Mouse (Mus musculus): Measurements from ENCODE around the gene Spaca4.

Gene Spaca4

GRCm38 (mm10) chr7:45712022-45712757, 13.4 kb downstream of the Spaca4 start:
- DNase-seq (ENCODE audit: low spot score), result no peak

GRCm38 (mm10) chr7:45711316-45712021, 14.1 kb downstream of the Spaca4 start:
- DNase-seq (ENCODE audit: low spot score), result no peak

- no peak for DNase-seq (ENCODE audit: low spot score)
Measured at GRCm38 (mm10) chr7:45710477-45711191, 15.0 kb downstream of the Spaca4 start.

DNA sequence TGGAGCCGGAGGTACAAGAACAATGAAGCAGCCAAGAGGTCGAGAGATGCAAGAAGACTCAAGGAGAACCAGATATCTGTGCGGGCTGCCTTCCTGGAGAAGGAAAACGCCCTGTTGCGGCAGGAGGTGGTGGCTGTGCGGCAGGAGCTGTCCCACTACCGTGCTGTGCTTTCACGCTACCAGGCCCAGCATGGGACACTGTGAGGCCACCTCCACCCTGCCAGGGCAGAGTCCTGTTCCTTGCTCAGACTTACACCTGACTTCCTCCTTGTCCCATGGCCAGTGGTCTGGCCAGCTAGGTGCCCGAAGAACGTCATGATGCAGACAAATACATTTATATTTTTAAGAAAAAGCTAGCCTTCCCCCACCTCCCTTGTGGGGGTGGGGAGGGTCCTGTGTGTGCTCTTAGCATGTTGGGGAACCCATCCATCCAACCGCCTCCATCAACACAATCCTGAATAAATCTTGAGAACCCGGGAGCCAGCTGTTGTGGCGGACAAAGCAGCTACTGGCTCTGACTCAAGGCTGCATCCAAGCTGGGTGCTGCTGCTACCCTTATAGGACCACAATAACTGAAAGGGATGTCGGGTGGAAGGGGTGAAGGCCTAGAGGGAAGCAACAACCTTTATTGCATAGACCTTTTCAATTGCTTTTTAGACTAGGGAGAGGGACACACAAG, 15.8 kb downstream of the Spaca4 start:
- DNase-seq (ENCODE audit: low spot score), result no peak

DNA sequence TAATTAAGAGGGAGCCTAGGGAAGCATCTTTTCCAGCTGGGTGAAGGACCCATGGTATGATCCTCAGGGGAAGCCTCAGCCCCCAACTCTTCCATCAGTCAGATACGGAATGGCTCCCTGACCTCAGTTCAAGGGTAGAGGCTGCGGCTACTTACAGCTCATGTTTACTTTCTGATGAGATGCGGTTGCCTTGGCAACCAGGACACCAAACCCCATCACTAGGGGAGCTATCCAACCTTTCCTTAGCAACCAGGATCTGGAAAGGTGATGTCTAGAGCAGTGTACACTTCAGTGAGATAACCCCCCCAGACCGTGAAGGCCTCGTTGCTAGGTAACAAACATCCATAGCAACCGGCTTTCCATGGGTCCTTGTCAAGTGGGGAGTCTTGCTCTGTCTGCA, 16.6 kb downstream of the Spaca4 start:
- DNase-seq (ENCODE audit: low spot score), result no peak

DNA sequence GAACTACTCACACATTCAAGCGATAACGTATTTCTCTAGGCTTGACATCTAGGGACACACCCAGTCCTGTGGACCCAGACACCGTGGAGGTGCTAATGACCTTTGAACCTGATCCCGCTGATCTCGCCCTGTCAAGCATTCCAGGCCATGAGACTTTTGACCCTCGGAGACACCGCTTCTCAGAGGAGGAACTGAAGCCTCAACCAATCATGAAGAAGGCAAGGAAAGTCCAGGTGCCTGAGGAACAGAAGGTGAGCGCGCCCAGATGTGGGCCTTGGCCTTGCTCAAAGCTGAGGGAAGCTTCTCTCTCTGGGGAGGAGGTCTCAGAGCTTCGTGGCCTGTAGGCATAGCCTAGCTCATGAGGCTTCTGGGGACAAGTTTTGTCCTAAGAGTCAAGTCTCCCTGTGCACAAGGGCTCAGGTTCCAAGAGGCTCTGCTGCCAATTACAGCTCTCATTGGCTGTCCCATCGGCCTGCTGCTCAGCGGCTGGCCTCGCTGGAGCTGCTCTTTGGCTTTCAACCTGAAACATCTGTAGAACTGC, 17.3 kb downstream of the Spaca4 start:
- DNase-seq (ENCODE audit: low spot score), result no peak

DNA sequence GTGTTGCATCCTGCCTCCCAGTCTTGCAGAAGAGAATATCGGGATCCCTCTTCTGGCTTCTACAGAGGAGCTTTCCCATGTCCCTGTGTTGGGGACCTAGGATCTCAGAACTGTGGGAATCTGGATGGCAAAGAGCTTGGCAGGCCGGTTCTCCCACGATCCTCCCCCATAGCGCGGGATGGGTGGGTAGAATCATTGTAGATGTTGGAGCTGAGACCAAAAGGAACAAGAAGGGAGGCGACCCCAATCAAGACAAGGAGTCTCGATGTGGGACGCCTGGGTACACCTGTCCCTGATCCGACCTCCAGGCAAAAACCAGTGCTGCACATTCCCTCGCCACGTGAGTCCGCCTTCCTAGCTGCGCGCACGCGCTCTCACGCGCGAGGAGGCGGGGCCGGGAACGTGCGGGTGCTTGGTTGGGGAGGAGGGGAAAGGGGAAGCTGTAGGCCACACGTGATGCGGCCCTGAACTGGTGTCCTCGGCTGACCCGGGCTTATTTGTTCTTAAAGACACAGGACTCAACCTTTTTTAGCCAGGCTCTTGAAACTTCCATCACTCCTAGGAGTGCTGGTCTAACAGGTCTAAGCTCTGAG, 18.1 kb downstream of the Spaca4 start:
- peak; percentile 92 for DNase-seq (ENCODE audit: low spot score)

- peak; percentile 81 for DNase-seq (ENCODE audit: low spot score)
Measured at GRCm38 (mm10) chr7:45706721-45707241, 18.8 kb downstream of the Spaca4 start.

DNA sequence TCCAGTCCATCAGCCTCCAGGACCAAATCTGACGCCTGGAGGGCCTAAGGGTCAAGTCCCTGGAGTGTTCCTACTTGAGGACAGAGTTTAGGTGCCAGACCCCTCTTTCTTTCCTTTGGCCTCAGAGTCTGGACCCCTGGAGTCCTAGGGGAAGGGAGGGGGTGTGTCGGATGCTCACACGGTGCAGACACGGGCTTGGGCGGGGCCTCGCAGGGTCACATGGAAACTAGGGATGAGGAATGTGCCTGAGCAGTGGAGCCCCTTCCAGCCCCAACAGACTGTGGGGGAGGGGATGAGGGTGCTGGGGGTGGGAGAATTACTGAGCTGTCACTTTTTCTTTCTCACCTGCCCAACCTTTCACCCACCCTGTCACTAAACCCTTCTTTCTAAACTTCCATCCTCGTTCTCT, 19.7 kb downstream of the Spaca4 start:
- DNase-seq (ENCODE audit: low spot score), result no peak

DNA sequence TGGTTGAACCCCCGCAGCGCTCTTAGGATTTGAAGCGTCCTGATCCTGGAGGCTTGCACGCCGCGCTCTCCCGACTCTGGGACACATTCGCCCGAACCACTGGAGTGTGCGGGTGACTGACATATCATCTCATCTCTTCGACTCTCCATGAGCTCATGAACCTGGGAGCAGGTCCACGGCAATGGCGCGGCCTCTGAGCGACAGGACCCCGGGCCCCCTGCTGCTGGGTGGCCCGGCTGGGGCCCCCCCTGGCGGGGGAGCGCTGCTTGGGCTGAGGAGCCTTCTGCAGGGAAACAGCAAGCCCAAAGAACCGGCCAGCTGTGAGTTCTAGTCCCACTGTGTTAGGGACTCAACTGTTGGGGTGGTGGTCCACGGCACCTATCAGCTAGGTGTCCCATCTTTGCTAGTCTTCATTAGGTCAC, 20.2 kb downstream of the Spaca4 start:
- DNase-seq (ENCODE audit: low spot score), result no peak

DNA sequence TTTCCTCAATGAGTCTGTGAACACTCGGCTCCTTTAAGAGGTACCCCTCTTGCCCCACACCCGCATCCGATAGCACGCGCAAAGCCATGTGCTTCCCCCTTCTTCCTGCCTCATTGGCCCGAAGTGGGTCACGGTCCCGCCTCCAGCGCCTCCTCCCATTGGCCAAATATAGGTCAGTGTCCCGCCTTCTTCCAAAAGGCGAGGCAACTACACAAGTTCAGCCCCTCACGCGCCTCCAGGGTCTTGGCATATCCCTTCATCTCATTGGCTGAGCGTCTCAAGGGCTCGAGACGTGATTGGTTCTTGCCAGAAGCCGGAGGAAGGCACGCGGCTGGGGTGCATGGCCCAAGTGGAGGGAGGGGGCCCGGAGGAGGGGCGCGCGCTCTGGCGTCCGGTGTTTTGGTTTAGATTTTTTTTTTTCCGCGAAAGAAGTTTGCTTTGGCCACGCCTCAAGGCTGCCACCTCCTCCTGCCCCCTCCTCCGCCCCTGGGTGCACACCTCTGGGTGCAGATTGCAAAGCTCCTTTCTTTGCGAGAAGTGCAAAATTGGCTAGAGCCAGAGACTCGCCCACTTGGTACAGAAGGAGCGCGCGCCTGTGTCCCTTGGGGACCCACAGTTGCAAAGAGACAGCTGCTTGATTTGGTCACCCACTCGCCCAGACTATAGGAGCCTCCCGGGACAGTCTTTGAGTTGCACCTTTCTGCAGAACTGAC, 20.7 kb downstream of the Spaca4 start, which contains the start of gene Dbp:
Dbp (plus strand) TSS at position 359 of the 713 bp plus-strand sequence.
- peak; percentile 90 for DNase-seq (ENCODE audit: low spot score)

GRCm38 (mm10) chr7:45704046-45704559, 21.5 kb downstream of the Spaca4 start:
- no peak for DNase-seq (ENCODE audit: low spot score)

GRCm38 (mm10) chr7:45703521-45704033, 22.0 kb downstream of the Spaca4 start:
- no peak for DNase-seq (ENCODE audit: low spot score)

DNA sequence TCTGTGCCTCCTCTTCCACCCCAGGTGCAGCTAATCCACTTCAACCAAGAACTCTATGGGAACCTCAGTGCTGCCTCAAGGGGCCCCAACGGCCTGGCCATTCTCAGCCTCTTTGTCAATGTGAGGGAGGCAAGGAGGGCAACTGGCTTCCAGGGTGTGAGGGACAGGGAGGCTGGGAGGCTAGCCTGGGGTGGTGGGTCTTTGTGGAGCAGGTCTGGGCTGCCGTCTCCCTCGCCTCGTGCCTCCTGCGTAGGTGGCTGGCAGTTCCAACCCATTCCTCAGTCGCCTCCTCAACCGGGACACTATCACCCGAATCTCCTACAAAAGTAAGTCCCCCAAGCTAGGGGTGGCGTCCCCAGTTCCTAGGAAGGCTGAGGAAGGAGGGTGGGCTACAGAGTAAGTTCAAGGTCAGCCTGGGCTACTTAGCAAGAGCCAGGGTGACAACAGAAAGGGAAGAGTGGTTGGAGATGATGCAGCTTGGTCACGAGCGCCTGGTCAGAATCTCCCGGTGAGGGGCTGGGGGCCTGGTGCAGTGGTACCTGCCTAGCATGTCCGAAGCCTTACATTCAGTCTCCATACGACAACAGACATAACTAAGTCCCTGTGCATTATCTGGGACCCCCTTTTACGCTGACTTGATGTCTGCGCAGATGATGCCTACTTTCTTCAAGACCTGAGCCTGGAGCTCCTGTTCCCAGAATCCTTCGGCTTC, 22.6 kb downstream of the Spaca4 start:
- no peak for DNase-seq (ENCODE audit: low spot score)

- DNase-seq (ENCODE audit: low spot score), result no peak
Measured at GRCm38 (mm10) chr7:45702316-45702715, 23.3 kb downstream of the Spaca4 start.

GRCm38 (mm10) chr7:45701607-45702006, 24.0 kb downstream of the Spaca4 start:
- DNase-seq (ENCODE audit: low spot score), result no peak

DNA sequence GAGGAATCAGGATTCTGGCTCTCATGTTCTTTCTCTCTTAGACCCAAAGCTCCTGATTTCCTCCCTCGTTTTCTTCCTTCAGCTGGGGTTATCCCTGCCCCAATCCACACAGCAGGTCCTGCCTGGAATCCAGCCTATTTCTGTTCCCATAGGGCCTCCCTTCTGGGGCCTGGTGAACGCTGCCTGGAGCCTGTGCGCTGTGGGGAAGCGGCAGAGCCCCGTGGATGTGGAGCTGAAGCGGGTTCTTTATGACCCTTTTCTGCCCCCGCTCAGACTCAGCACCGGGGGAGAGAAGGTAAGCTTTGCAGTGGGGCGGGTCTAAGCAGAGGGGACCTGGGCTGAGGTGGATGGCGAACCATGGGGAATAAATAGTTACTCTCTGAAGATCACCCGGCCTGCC, 24.5 kb downstream of the Spaca4 start:
- DNase-seq (ENCODE audit: low spot score), result no peak

DNA sequence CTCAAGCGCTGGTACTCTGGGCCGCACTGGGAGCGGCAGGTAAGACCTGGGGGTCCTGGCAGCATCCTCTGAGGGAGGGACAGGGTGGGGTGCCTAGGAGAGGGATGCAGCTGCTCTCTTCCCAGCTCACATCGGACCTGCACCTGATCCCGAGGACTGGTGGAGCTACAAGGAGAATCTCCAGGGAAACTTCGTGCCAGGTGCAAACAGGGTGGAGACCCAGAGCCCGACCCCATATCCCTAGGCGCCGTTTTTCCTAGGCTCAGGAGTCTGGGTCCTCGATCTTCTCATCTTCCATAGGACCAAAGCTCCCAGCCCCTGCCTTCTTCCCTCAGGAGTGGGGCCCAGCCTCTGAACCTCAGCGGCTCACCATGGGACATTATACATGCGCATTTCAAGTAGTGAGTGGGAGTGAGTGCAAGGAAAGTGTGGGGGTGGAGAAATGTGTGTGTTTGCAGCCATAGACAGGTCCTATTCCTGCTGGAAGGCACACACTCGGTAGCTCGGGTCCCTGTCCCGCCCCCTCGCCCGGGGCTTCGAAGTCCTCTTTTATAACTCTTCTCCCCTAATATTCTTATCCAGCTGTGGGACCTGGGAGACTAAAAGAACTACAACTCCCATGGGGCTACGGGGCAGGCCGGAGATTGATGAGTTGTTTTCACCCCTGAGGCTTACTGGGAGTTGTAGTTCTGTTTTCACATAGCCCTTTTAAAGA, 25.2 kb downstream of the Spaca4 start:
- DNase-seq (ENCODE audit: low spot score), result no peak
